Mouse (Mus musculus) E14TG2a.4 (cell line): Measurements from ENCODE around the gene Zim1.

Experiments used
- CTCF ChIP-seq: conservative IDR thresholded peaks from 2 replicates; pipeline ENCODE4 v1.5.1; 2014; ENCODE audit warnings: low read length
- NANOG ChIP-seq: IDR thresholded peaks from 2 replicates; pipeline ENCODE4 v1.6.1; 2014; ENCODE audit warnings: borderline replicate concordance, low read length, mixed read lengths

GRCm38 (mm10) chr7:6729061-6729817, 33.0 kb upstream of the Zim1 start:
- TF ChIP-seq CTCF (no peak), NANOG (no peak)
